Mouse (Mus musculus) urinary bladder, postnatal 4 days (tissue): ENCODE results near the gene Ybx2.

Experiments used
- DNase-seq, 2 experiments: peaks; one replicate each; pipeline ENCODE4 v3.0.0; 2021 to 2022; ENCODE audit warnings: low spot score in 2 of 2

The Ybx2 gene

GRCm38 (mm10) chr11:69935137-69935879 lies at the start of gene Ybx2:
Gene Ybx2 (plus strand): TSS chr11:69935796.
- DNase-seq = peak; percentile 75 to 86

DNA sequence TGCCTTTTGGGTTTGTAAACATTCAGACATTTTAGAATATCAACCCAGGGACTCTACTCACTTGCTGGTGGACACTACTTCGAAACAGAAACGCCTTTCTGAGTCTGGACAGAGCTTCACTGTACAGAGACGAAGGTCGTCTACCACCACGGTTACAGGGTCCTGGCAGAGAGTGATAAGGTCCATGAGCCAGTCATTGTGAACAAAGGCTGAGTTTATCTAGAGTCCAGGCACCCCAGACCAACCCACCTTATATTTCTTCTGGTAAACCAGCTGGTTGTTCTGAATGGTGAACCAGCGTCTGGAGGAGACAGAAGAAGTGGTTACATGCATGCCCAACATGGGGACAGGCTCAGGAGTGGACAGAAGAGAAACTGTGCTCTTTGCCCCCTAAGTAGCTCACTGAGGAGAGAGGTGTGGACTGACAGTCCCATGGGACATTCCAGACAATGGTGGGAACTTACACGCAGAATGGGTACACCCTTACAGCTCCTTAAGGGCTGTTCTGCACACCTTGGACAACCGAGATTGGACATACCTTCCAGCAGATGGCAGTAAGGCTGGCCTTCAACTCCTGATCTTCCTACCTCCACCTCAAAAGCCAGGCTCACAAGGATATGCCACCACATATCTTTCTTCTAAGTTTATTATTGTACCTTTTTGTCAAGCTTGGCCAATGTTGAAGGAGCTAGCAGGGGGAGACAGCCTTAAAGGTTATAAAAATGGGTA lies 48.5 kb upstream of the Ybx2 start:
- no peak for DNase-seq

DNA sequence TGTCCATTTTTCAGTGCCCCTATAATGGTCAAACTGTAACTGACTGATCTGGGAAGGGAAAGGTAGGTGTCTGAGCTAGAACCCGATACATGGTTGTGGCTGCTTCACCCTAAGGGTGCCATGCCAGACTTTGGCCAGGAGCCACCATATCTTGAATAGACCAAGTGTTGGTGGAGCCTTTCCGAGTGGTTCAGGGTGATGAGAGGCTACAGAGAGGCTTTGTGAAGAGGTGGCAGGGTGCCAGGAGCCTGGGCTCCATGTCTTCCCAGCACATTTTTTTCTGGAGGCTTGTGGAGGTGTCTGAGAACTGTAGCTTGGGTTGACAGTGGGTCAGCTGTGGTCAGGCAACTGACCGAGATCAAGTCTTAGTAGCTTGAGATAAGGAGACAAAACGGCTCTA lies 44.1 kb upstream of the Ybx2 start:
- no peak for DNase-seq

DNA sequence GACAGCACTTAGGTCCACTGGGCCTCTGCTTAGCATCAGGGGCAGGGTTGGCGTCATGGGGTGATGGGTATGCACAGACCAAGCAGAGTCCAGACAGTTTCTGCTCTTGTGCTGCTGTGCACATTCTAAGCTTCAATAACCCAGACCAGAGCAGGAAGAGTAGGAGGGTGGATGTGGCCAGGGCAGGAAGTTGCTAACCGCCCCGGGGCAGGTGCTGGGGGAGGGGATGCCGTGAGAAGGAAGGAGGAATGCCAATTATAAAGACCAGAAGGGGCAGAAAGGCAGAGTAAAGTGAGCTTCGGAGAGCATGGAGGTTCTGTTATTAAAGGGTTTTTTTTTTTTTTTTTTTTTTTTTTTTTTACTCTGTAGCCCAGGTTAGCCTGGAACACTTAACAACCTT lies 40.9 kb upstream of the Ybx2 start:
- DNase-seq = no peak

DNA sequence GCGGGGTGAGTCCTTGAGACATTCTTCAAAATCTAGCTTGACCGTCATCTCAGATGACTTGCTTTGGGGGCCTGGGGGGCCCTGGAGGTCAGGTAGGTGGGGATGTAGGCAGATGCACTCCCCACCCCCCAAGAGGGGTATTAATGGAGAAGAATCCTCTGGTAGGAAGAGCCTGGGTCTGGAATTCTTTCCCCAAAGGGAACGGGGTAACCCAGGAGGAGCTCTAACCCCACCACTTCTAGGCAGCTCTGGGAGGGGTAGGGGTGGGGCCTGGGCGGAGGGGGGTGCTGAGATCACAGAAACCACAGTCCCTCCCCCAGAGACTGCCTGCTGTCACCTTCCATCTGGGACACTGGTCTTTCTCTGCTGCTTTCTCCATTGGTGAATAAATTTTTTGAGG lies 40.3 kb upstream of the Ybx2 start, which contains the start of gene Acap1:
Acap1 (minus strand) TSS at position 249 of the 400 bp plus-strand sequence.
- DNase-seq = no peak

DNA sequence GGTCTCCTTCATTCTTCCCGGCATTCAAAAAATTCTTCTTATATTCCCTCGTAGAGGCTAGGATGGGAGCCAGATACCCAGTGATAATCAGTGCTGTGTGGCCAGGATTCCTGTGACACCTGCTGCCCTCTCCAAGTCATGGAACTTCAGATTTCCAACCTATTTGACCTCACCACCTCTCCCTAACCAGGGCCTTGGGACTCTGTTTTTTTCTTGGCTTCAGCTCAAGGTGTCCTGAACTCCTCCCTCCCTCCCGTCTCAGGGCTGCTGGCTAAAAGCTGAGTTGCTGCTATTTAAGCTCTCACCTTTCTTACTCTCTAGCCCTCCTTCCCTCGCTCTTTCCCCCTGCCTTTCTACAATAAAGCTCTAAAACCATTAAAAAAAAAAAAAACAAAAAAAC lies 35.7 kb upstream of the Ybx2 start:
- DNase-seq = no peak

GRCm38 (mm10) chr11:69900471-69901405 lies 34.9 kb upstream of the Ybx2 start, which contains the start of the genes 2810408A11Rik and Neurl4:
Gene 2810408A11Rik (minus strand): TSS chr11:69900987.
Gene Neurl4 (plus strand): TSS chr11:69901072.
- peak; percentile 86 to 87 for DNase-seq

DNA sequence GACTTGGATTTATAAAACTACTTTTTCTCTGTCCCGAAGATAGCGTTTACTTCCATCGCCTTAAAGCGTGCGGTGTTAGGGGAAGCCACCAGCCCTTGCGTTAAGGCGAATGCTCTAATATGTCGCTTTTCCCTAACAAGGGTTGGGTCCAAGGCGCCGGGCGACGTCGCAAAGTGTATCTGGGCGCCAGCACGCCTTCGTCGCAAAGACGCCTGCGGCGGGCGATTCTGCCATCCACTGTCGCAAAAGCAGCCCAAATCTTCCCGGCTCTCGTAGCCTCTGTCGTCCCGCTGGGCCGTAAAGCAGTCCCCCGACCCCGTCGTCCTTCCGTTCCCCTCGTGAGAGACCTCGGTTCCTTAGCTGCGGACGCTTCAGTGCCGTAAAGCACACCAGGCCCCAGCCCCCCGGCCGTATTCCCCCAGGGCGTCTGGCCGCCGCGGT lies 34.2 kb upstream of the Ybx2 start:
- peak; percentile 93 for DNase-seq

- DNase-seq = no peak
These were observed 33.6 kb upstream of the Ybx2 start for GRCm38 (mm10) chr11:69901993-69902392.

- no peak for DNase-seq
These were observed 32.6 kb upstream of the Ybx2 start for GRCm38 (mm10) chr11:69902972-69903371.

GRCm38 (mm10) chr11:69904311-69904710 lies 31.3 kb upstream of the Ybx2 start:
- DNase-seq = no peak

DNA sequence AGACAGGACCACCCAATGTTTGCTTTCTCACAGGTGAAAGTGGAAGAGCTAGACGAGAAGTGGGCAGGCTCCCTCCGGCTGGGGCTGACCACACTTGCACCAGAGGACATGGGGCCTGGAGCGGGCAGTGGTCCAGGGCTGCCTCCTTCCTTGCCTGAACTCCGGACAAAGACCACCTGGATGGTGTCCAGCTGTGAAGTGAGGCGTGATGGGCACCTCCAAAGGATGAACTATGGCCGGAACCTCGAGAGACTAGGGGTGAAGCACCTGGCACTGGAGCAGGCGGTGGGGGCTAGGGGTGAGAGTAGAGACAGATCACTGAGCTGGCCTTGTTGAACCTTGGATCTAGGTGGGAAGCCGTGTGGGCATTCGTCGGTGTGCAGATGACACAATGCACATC lies 27.0 kb upstream of the Ybx2 start:
- DNase-seq = no peak

DNA sequence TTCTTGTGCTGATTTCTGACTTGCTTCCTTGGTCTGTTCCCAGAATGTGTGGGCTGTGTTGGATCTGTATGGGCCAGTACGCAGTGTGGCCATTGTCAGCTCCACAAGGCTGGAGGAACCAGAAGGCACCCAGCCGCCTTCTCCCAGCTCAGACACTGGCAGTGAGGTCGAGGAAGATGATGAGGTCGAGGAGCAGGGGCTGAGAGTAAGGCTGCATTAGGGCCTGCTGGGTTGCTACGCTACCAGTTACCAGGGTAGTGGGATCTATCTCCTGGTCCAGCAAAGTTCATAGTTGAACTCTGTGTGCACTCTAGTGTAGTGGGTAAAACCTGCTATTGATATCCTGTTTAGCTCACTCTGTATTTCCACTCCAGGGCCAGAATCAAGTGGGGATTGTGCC lies 26.4 kb upstream of the Ybx2 start:
- DNase-seq = no peak

DNA sequence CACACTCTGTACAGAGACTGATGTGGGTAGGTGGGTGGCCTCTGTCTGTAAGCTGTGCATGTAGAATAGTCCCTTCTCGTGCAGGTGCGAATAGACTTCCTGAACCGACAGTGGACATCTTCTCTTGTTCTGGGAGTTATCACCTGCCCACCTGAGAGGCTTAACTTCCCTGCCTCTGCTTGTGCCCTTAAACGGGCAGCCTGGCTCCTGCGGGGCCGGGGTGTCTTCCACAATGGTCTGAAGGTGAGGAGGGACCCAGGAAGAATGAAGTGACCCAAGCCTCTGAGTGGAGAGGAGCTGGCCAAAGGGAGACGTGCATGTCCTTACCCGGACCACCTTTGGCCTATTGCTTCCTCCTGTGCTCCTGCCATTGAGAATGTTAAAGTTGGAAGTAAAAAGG lies 25.4 kb upstream of the Ybx2 start:
- DNase-seq = no peak

DNA sequence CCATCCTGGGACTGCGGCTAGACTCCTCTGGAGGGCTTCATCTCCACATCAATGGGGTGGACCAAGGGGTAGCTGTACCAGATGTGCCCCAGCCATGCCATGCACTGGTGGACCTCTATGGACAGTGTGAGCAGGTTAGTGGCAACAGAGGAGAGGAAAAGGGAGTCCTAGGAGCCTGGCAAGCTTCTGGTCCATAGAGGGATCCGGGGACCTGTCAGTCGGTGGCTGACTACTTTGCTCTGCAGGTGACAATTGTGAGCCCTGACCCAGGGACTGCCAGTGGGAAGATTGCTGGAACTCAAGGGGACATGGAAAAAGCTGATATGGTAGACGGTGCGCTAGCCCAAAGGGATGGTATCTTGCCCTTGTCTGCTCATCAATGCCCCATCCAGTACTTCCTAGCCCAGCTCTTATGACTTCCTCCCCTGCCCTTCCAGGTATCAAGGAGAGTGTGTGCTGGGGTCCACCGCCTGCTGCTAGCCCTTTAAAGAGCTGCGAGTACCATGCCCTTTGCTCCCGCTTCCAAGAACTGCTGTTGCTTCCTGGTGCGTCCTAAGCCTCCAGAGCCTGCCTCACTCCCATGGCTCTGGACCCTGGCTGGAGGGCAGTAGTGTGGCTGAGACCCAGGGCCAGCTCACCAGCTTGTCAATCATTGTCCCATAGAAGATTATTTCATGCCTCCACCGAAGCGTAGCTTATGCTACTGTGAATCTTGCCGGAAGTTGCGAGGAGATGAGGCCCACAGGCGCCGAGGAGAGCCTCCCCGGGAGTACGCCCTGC lies 24.6 kb upstream of the Ybx2 start:
- no peak for DNase-seq

DNA sequence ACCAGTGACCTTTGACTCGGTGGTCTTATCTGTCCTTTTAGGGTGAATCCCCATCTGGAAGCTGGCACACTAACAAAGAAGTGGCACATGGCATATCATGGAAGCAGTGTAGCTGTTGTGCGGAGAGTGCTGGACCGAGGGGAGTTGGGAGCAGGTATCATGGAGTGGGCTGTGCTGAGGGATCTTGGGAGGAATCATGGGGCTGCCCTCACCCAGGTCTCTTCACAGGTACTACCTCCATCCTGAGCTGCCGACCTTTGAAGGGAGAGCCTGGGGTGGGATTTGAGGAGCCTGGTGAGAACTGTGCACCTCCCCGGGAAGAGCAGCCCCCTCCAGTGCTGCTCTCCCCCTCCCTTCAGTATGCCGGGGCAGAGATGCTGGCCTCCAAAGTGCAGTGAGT lies 23.9 kb upstream of the Ybx2 start:
- no peak for DNase-seq

GRCm38 (mm10) chr11:69912716-69913530 lies 22.7 kb upstream of the Ybx2 start:
- no peak for DNase-seq

DNA sequence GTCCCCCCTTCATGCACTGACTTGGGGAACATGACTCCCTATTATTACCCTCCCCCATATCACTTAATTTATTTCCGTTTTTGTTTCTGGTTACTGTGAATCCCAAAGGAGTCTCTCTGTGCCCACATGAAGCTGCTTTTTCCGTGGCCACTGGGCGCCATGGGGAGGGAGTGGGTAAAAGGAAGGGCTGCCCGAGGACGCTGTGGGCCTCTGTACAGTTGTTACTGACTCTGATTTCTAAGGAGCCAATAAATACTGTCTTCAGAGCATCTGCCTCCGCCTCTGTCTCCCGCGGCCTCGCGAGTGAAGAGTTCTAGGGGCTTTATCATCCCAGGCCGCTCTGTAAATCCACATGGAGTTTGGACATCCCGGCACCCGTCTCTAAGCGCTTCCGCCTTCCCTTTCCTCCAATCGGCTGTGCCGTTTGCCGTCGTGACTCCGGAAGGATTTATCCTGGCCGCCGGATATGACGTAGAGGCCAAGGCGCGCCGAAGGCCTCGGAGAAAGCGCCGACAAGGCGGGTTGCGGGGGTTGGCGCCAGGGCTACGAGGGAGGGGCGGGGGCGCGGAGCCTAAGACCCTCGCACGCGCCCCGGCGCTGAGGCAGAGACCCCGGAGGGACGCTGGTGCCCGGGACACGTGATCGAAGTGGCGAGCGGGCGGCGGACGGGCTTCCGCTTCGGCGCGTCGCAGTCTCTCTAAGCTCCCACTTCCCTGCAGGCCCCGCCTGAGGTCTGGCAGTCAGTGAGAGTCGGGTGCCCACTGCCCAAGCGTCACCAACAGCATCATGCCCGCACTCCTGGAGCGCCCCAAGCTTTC lies 21.8 kb upstream of the Ybx2 start, which contains the start of gene Gps2:
Gps2 (plus strand) TSS at position 335 of the 818 bp plus-strand sequence.
- DNase-seq = peak; percentile 88 to 92

GRCm38 (mm10) chr11:69914372-69914764 lies 21.2 kb upstream of the Ybx2 start:
- DNase-seq = no peak
